Mouse (Mus musculus) lung, postnatal 0 days (tissue): Measurements from ENCODE around the gene Ppargc1a.

Source experiments
- CTCF ChIP-seq: IDR thresholded peaks from 2 replicates; pipeline ENCODE4 v1.5.1; 2016; ENCODE audit warnings: antibody characterized with exemption, mild to moderate bottlenecking
- EP300 ChIP-seq: IDR thresholded peaks from 2 replicates; pipeline ENCODE4 v1.6.1; 2016; ENCODE audit warnings: antibody characterized with exemption, mild to moderate bottlenecking, control low read depth

- TF ChIP-seq CTCF, result no peak
- TF ChIP-seq EP300, result no peak
Observed at GRCm38 (mm10) chr5:51551852-51552482, 15.6 kb downstream of the Ppargc1a start.
